Mouse (Mus musculus) forebrain, embryonic 11.5 days (tissue): Measurements from ENCODE around the gene Mbd3. TPM values are rescaled to one million over a fixed set of nuclear protein-coding genes. Genes with fewer than 3 reads are reported as not detected.

ENCODE experiments used
- ATAC-seq: fragments of 200-750 bp; cut with Nextera tagmentation; replicated peaks from 2 replicates; pipeline ENCODE4 v1.8.0; 2017; ENCODE audit warnings: moderate TSS enrichment; ENCODE audit not compliant: low FRiP score
- DNase-seq: peaks from one replicate; pipeline ENCODE4 v3.0.0-alpha.2; 2017; ENCODE audit warnings: low spot score
- H3K27ac ChIP-seq: fragments of 300-500 bp; sonication (generic); 2 replicates; pipeline ENCODE4 v1.5.1; 2014; ENCODE audit warnings: low read depth, low read length
- H3K27me3 ChIP-seq: fragments of 300-500 bp; sonication (generic); 2 replicates; pipeline ENCODE4 v1.6.1; 2014; ENCODE audit warnings: mild to moderate bottlenecking, low read length, mixed read lengths; ENCODE audit not compliant: control insufficient read depth, insufficient read depth
- H3K36me3 ChIP-seq: fragments of 300-500 bp; sonication (generic); 2 replicates; pipeline ENCODE4 v1.6.1; 2014; ENCODE audit warnings: mild to moderate bottlenecking, low read length, moderate library complexity, mixed read lengths; ENCODE audit not compliant: control insufficient read depth, insufficient read depth
- H3K4me1 ChIP-seq: fragments of 300-500 bp; sonication (generic); replicated peaks from 2 replicates; pipeline ENCODE4 v1.6.1; 2014; ENCODE audit warnings: low read length, mixed read lengths; ENCODE audit not compliant: control insufficient read depth, insufficient read depth
- H3K4me2 ChIP-seq: fragments of 300-500 bp; sonication (generic); 2 replicates; pipeline ENCODE4 v1.6.1; 2014; ENCODE audit warnings: low read depth, mild to moderate bottlenecking, low read length, moderate library complexity, mixed read lengths; ENCODE audit not compliant: severe bottlenecking
- H3K4me3 ChIP-seq: fragments of 300-500 bp; sonication (generic); 2 replicates; pipeline ENCODE4 v1.5.1; 2014; ENCODE audit warnings: low read depth, low read length
- H3K9ac ChIP-seq: fragments of 300-500 bp; sonication (generic); 2 replicates; pipeline ENCODE4 v1.6.1; 2014; ENCODE audit warnings: low read length
- H3K9me3 ChIP-seq: fragments of 300-500 bp; sonication (generic); 2 replicates; pipeline ENCODE4 v1.6.1; 2016; ENCODE audit warnings: low read length, mixed read lengths; ENCODE audit not compliant: control insufficient read depth
- WGBS: fragments of 180-500 bp; shearing (Covaris S2); extraction: QIAGEN DNeasy Blood & Tissue Kit; methylation state at CpG from one replicate; pipeline ENCODE4 v1.1.7; 2014; 5-methylcytosine and 5-hydroxymethylcytosine counted together
- polyA plus RNA-seq: library from polyadenylated mRNA; unstranded; fragments of >200 nt; fragmentation: Nextera tagmentation; extraction: Ambion mirVana; gene quantifications from 2 replicates; pipeline ENCODE4 v1.2.1, GENCODE M21; 2014

Mbd3 gene
- polyA plus RNA-seq, 1 experiment from 2014 or later, result 276 TPM

DNA sequence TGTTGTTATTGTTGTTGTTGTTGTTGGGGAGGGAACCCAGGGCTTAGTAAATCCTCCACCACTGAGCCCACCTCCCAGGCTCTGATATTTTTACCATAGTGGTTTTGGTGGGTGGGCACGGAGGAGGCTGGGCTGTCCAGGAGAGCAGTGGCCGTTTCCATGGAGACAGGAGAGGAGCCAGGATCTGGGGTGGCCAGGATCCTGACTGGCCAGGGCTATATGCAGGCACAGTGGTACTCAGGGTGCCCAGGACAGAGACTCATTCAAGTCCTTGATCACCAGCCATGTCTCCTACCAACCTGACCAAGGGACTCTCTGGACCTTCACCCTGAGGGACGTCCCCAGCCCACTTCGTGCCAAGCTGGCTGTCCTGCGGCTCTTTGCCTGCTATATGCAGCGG, 35.6 kb downstream of the Mbd3 start:
- Histone ChIP-seq H3K27ac (no peak overlapping the region), H3K4me2 (no peak overlapping the region), H3K36me3 (no peaks in the 10 kb centered on the region), H3K27me3 (peaks cover 2% of the 10 kb centered on the region; the same call in 1 of the 2 replicates), H3K9ac (no peak overlapping the region), H3K9me3 (no peaks in the 10 kb centered on the region), H3K4me1 (no peaks in the 10 kb centered on the region), H3K4me3 (no peak overlapping the region)
- ATAC-seq, result no peak
- no peak for DNase-seq
- 33% methylated on average over 6 of the region's 6 CpGs for WGBS

DNA sequence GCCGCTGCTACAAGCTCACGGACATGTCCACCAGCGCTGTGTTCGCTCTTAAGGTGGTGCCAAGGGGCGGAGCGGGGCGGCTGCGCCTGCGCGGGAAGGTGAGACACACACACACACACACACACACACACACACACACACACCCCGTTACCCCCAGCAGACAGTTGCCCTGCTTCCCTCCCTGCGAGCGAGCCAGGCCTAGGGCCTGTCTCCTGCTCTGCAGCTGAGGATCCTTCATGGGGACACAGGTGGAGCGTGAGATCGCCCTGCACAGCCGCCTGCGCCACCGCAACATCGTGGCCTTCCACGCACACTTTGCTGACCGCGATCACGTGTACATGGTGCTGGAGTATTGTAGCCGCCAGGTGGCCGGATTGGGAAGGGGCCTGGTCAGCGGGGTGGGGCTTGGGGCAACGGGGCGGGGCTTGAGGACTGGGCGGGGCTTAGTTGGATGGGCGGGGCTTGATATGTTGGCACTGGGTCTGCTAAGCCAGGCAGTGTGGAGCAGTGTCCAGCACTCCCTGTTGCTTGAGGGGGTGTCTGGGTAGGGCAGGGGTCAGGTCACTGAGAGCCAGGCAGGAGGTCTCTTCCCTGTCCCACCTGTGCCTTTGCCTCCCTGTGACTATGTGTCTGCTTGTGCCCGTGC, 41.2 kb downstream of the Mbd3 start:
- H3K4me1 ChIP-seq, result peaks cover 2% of the 10 kb centered on the region; the same call in 1 of the 2 replicates
- no peaks in the 10 kb centered on the region for H3K9me3 ChIP-seq
- H3K36me3 ChIP-seq, result no peaks in the 10 kb centered on the region
- H3K27me3 ChIP-seq, result peaks cover 51% of the 10 kb centered on the region
- 0 out of 2 replicates have a peak overlapping the region, but pooled peaks have one; percentile 26 for H3K4me2 ChIP-seq
- DNase-seq (no peak), ATAC-seq (peak; percentile 44)
- no peak overlapping the region for H3K9ac ChIP-seq
- 5% methylated on average over 31 of the region's 31 CpGs for WGBS
- no peak overlapping the region for H3K27ac ChIP-seq
- no peak overlapping the region for H3K4me3 ChIP-seq

DNA sequence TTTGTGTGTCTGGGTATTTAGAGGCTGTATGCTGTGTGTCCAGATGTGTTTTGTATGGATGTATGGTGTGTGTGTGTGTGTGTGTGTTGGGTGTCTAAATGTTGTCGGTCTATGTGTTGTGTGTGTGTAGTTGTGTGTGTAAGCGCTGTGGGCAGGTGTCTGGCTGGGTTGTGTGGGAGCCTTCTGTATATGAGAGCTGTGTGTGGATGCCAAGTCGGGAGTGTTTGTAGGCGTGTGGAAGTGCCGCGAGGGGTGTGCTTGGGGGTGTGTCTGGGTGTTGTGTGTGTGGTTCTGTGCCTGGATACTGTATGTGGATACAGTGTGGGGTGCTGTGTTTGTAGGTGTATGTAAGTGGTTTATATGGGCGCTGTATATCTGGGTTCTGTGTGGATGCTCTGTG, 42.0 kb downstream of the Mbd3 start:
- 33% methylated on average over 7 of the region's 7 CpGs for WGBS
- no peak overlapping the region for H3K27ac ChIP-seq
- H3K4me3 ChIP-seq, result no peak overlapping the region
- no peak for DNase-seq
- H3K9me3 ChIP-seq, result no peaks in the 10 kb centered on the region
- H3K36me3 ChIP-seq, result no peaks in the 10 kb centered on the region
- no peak overlapping the region for H3K9ac ChIP-seq
- ATAC-seq, result no peak
- peaks cover 2% of the 10 kb centered on the region; the same call in 1 of the 2 replicates for H3K4me1 ChIP-seq
- H3K27me3 ChIP-seq, result peaks cover 54% of the 10 kb centered on the region
- H3K4me2 ChIP-seq, result no peak overlapping the region

DNA sequence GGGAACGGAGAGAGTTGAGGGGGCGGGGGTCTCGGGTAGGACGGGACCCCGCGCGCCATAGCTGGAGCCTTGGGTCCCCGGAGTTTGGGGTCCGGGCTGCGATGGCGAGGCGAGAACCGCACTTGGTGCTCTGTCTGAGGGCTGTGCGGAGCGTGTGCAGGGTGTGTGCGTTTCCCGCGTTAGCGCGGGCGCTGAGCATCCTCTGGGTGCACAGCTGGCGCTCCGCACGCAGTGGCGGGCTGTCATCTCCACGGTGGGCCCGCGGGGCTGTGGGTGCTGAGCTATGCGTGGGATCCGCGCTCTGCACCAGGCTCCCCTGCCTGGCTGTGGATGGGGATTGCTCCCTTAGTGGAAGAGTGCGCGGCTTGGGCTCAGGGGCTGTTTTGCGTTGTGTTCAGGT, 42.6 kb downstream of the Mbd3 start:
- Histone ChIP-seq H3K9ac (no peak overlapping the region), H3K9me3 (no peaks in the 10 kb centered on the region), H3K27ac (no peak overlapping the region), H3K4me2 (peak overlapping the region; percentile 39), H3K4me3 (peak overlapping the region; percentile 19), H3K4me1 (peaks cover 2% of the 10 kb centered on the region; the same call in 1 of the 2 replicates), H3K36me3 (no peaks in the 10 kb centered on the region), H3K27me3 (peaks cover 54% of the 10 kb centered on the region)
- no peak for DNase-seq
- no peak for ATAC-seq
- WGBS, result 1% methylated on average over 33 of the region's 34 CpGs

DNA sequence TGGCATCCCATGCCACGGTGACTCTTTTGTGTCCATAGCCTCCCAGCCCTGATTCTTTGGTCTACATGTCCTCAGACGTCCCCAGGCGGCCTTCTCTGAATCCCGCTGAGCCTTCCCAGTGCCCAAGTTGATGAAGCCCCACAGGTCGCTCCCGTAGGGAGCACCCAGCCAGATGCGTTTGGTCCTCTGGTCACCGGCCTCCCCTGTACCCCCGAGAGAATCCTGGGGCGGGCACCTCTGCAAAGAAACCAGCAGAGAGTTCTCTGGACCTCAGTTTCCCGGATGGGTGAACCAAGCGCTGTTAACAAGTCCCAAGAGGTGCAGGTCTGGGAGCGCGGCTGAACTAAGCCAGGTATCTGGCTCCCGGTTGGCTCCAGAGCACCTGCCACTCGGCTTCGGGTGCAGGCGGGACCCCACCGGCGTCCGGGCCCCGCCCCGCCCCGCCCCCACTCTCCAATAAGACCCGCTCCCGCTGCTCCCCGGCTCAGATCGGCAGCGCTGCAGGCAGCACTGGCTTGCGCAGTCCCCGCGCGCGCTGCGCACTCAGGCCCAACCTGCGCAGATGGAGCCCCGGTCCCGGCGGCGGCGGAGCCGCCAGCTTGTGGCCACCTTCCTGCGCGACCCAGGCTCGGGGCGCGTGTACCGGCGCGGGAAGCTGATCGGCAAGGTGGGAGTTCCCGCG, 43.2 kb downstream of the Mbd3 start, which contains the start of gene Plk5:
Gene Plk5 (plus strand): TSS at position 459 of the 682 bp plus-strand sequence.
- Histone ChIP-seq H3K36me3 (no peaks in the 10 kb centered on the region), H3K4me3 (peak within 1 kb of the TSS; percentile 19), H3K27ac (no peak within 1 kb of the TSS), H3K9me3 (no peaks in the 10 kb centered on the region), H3K9ac (no peak within 1 kb of the TSS), H3K4me1 (peaks cover 2% of the 10 kb centered on the region; the same call in 1 of the 2 replicates), H3K4me2 (peak within 1 kb of the TSS; percentile 39), H3K27me3 (peaks cover 56% of the 10 kb centered on the region)
- under 1% methylated on average over 51 of the region's 53 CpGs for WGBS
- DNase-seq, result no peak
- ATAC-seq, result no peak

DNA sequence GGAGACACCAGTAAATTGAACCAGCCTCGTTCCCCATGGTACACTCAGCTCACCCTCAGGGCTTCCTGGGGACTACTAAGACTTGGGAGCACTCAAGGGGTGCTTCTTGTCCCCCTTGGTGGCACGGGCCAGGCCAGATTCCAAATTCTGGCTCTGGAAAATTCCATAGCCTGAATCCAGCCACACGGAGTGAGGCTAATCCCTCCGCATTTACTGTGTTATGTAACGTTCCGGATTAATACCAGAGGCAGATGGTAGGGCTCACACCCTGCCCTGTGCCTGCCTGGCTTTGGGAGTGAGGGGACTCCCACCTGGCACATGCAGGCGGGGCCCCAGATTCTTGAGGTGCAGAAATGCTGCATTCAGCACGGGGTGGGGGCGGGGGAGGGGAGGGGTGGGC, 43.9 kb downstream of the Mbd3 start:
- H3K4me3 ChIP-seq, result no peak overlapping the region
- no peak overlapping the region for H3K4me2 ChIP-seq
- DNase-seq (no peak), ATAC-seq (no peak)
- no peaks in the 10 kb centered on the region for H3K9me3 ChIP-seq
- no peak overlapping the region for H3K27ac ChIP-seq
- WGBS, result 6% methylated on average over 9 of the region's 9 CpGs
- H3K36me3 ChIP-seq, result no peaks in the 10 kb centered on the region
- H3K27me3 ChIP-seq, result peaks cover 61% of the 10 kb centered on the region
- peaks cover 2% of the 10 kb centered on the region; the same call in 1 of the 2 replicates for H3K4me1 ChIP-seq
- no peak overlapping the region for H3K9ac ChIP-seq

DNA sequence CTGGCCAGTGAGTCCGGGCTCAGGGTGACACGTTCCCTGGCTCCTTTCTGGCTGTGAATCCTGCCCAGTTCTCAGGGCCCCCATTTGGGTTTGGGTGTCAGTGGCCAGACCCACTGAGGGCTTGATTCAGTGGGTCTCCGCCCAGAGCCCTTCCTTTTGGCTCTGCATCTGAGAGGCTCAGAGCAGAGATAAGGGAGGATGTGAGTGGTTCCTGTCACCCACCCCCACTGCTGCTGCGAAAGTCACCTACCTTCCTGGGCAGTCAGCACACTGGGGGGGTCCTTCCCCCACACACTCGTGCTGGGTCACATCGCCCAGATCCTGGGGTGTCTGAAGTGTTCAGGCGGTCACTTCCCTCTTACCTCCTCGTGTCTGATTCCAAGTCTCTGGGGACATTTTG, 46.6 kb downstream of the Mbd3 start:
- Histone ChIP-seq H3K4me3 (no peak overlapping the region), H3K36me3 (no peaks in the 10 kb centered on the region), H3K4me1 (peaks cover under 1% of the 10 kb centered on the region; the same call in 1 of the 2 replicates), H3K9me3 (no peaks in the 10 kb centered on the region), H3K9ac (no peak overlapping the region), H3K4me2 (no peak overlapping the region), H3K27ac (no peak overlapping the region), H3K27me3 (peaks cover 77% of the 10 kb centered on the region)
- 67% methylated on average over 8 of the region's 8 CpGs for WGBS
- no peak for DNase-seq
- ATAC-seq, result no peak

DNA sequence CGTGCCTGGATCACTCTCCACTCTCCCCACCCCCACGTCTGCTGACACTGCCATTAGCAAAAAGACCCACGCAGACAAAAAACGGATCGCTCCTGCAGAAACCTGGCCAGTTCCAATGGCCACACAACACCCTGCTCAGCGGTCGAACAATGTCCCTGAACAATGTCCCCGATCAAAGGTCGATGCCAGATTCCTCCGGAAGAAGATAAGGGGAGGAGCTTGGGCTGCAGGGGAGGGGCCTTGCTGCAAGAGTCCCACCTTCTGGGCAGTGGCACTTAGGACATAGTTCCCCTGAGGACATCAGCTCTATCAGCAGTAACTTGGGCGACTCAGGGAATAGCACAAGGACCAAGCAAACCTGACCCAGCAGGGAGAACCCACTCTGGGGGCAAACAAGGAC, 47.5 kb downstream of the Mbd3 start:
- no peaks in the 10 kb centered on the region for H3K36me3 ChIP-seq
- 22% methylated on average over 11 of the region's 11 CpGs for WGBS
- H3K27me3 ChIP-seq, result peaks cover 76% of the 10 kb centered on the region
- H3K27ac ChIP-seq, result no peak overlapping the region
- H3K9me3 ChIP-seq, result no peaks in the 10 kb centered on the region
- no peak overlapping the region for H3K9ac ChIP-seq
- H3K4me1 ChIP-seq, result no peaks in the 10 kb centered on the region; the same call in 1 of the 2 replicates
- H3K4me2 ChIP-seq, result no peak overlapping the region
- DNase-seq (no peak), ATAC-seq (no peak)
- no peak overlapping the region for H3K4me3 ChIP-seq
